Mouse (Mus musculus) liver, adult 2 months (tissue): ENCODE measurements around the gene Cd80.

Experiments
- CTCF ChIP-seq: fragments of 200-500 bp; IDR thresholded peaks from 2 replicates; pipeline ENCODE4 v1.5.1; 2011; ENCODE audit warnings: low read depth, low read length, control low read depth
- POLR2A ChIP-seq: fragments of 200-500 bp; IDR thresholded peaks from 2 replicates; pipeline ENCODE4 v1.6.1; 2011; ENCODE audit warnings: low read length, control low read depth; ENCODE audit not compliant: insufficient read depth; ENCODE audit errors: extremely low read depth

GRCm38 (mm10) chr16:38450707-38451106, 4.7 kb upstream of the Cd80 start:
- TF ChIP-seq CTCF (no peak), POLR2A (no peak)
